Mouse (Mus musculus) heart, postnatal 0 days (tissue): ENCODE results near the gene Neurog1.

Experiments used
- CTCF ChIP-seq: IDR thresholded peaks from 2 replicates; pipeline ENCODE4 v1.5.1; 2016; ENCODE audit warnings: antibody characterized with exemption, control low read depth, low read depth
- EP300 ChIP-seq: IDR thresholded peaks from 2 replicates; pipeline ENCODE4 v1.6.1; 2016; ENCODE audit warnings: antibody characterized with exemption, low read depth

DNA sequence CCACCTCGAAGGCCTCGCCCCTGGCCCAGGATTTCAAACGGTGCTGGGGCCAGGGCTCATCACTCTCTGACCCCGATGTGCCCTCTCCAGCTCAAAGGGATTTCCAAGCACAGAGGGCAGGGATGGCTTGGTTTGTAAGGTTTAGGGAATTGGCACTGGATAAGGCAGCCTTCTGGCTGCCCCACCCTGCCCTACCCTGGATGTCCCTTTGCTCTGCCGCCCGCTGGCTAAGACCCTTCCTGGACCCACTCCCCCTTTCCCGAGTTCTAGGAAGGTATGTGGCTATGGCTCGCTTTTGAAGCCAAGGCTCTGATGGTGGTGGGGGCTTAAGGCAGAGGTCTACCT, 42.9 kb downstream of the Neurog1 start:
- TF ChIP-seq CTCF (no peak), EP300 (no peak)
